Mouse (Mus musculus) kidney, postnatal 25 days (tissue): ENCODE measurements around the gene Dnajc7.
"Not testable (repeated sequence)": the region's sequence is repeated elsewhere in the genome, so short reads cannot be mapped to it uniquely, and the experiment has no call there.

ENCODE experiments used
- DNase-seq, 2 experiments: peaks; one replicate each; pipeline ENCODE4 v3.0.0; 2021; ENCODE audit warnings: mixed read lengths in 2 of 2

Dnajc7 gene

GRCm38 (mm10) chr11:100616332-100616731 is 3.6 kb downstream of the Dnajc7 start:
- DNase-seq, result no peak

- peak in 1 of 2 experiments; percentile 29 for DNase-seq
Measured at GRCm38 (mm10) chr11:100613241-100613640, 6.7 kb downstream of the Dnajc7 start.

- DNase-seq, result no peak
Measured at GRCm38 (mm10) chr11:100611627-100612026, 8.3 kb downstream of the Dnajc7 start.

- peak; percentile 38 to 64 for DNase-seq
Measured at GRCm38 (mm10) chr11:100609997-100610680, 9.8 kb downstream of the Dnajc7 start.

- DNase-seq, result no peak
Measured at GRCm38 (mm10) chr11:100609355-100609996, 10.5 kb downstream of the Dnajc7 start.

- peak in 1 of 2 experiments; percentile 27 for DNase-seq
Measured at GRCm38 (mm10) chr11:100608796-100609195, 11.2 kb downstream of the Dnajc7 start.

GRCm38 (mm10) chr11:100607121-100607520 is 12.8 kb downstream of the Dnajc7 start:
- DNase-seq, result no peak

- DNase-seq, result no peak
Measured at GRCm38 (mm10) chr11:100605451-100605850, 14.5 kb downstream of the Dnajc7 start.

GRCm38 (mm10) chr11:100604321-100605005 is 15.5 kb downstream of the Dnajc7 start:
- no peak for DNase-seq

- DNase-seq, result no peak
Measured at GRCm38 (mm10) chr11:100603813-100604212, 16.2 kb downstream of the Dnajc7 start.

- no peak for DNase-seq
Measured at GRCm38 (mm10) chr11:100603155-100603554, 16.8 kb downstream of the Dnajc7 start.

- no peak for DNase-seq
Measured at GRCm38 (mm10) chr11:100601372-100601771, 18.6 kb downstream of the Dnajc7 start.

- no peak for DNase-seq
Measured at GRCm38 (mm10) chr11:100598074-100598473, 21.9 kb downstream of the Dnajc7 start.

GRCm38 (mm10) chr11:100595533-100595932 is 24.4 kb downstream of the Dnajc7 start:
- no peak for DNase-seq

- DNase-seq, result no peak
Measured at GRCm38 (mm10) chr11:100594608-100595007, 25.4 kb downstream of the Dnajc7 start.

GRCm38 (mm10) chr11:100592346-100593046 is 27.5 kb downstream of the Dnajc7 start:
- no peak for DNase-seq

GRCm38 (mm10) chr11:100588462-100588861 is 31.5 kb downstream of the Dnajc7 start:
- DNase-seq, result no peak

GRCm38 (mm10) chr11:100585148-100585547 is 34.8 kb downstream of the Dnajc7 start:
- DNase-seq, result no peak

GRCm38 (mm10) chr11:100584561-100584961 is 35.4 kb downstream of the Dnajc7 start:
- DNase-seq, result no peak

GRCm38 (mm10) chr11:100582836-100583235 is 37.1 kb downstream of the Dnajc7 start:
- no peak for DNase-seq

- not testable (repeated sequence) for DNase-seq
Measured at GRCm38 (mm10) chr11:100582413-100582812, 37.6 kb downstream of the Dnajc7 start.

GRCm38 (mm10) chr11:100581756-100582155 is 38.2 kb downstream of the Dnajc7 start:
- peak; percentile 34 to 47 for DNase-seq

GRCm38 (mm10) chr11:100580275-100580674 is 39.7 kb downstream of the Dnajc7 start:
- no peak for DNase-seq
